Mouse (Mus musculus) lung, embryonic 16.5 days (tissue): ENCODE data around the gene Ccdc125. TPM values are rescaled to one million over a fixed set of nuclear protein-coding genes. Genes with fewer than 3 reads are reported as not detected.

ENCODE experiments used
- ATAC-seq: fragments of 200-750 bp; cut with Nextera tagmentation; 2 replicates; pipeline ENCODE4 v1.8.0; 2017; ENCODE audit warnings: low read depth, mild to moderate bottlenecking, moderate library complexity
- H3K27ac ChIP-seq: fragments of 300-500 bp; sonication (generic); 2 replicates; pipeline ENCODE4 v1.5.1; 2014; ENCODE audit warnings: mild to moderate bottlenecking, control low read depth, low read length
- H3K27me3 ChIP-seq: fragments of 300-500 bp; sonication (generic); 2 replicates; pipeline ENCODE4 v1.6.1; 2014; ENCODE audit warnings: low read depth, low read length, mixed read lengths; ENCODE audit not compliant: control insufficient read depth, insufficient read depth
- H3K36me3 ChIP-seq: fragments of 300-500 bp; sonication (generic); 2 replicates; pipeline ENCODE4 v1.6.1; 2014; ENCODE audit warnings: low read length; ENCODE audit not compliant: control insufficient read depth, insufficient read depth
- H3K4me1 ChIP-seq: fragments of 300-500 bp; sonication (generic); replicated peaks from 2 replicates; pipeline ENCODE4 v1.6.1; 2014; ENCODE audit warnings: low read length, mixed read lengths; ENCODE audit not compliant: control insufficient read depth, insufficient read depth
- H3K4me2 ChIP-seq: fragments of 300-500 bp; sonication (generic); 2 replicates; pipeline ENCODE4 v1.6.1; 2014; ENCODE audit warnings: low read depth, low read length, control low read depth
- H3K4me3 ChIP-seq: fragments of 300-500 bp; sonication (generic); 2 replicates; pipeline ENCODE4 v1.5.1; 2014; ENCODE audit warnings: mild to moderate bottlenecking, low read length, control low read depth
- H3K9ac ChIP-seq: fragments of 300-500 bp; sonication (generic); 2 replicates; pipeline ENCODE4 v1.6.1; 2014; ENCODE audit warnings: low read length, control low read depth
- H3K9me3 ChIP-seq: fragments of 300-500 bp; sonication (generic); 2 replicates; pipeline ENCODE4 v1.6.1; 2016; ENCODE audit warnings: low read length; ENCODE audit not compliant: control insufficient read depth
- WGBS: fragments of 180-500 bp; shearing (Covaris S2); extraction: QIAGEN DNeasy Blood & Tissue Kit; methylation state at CpG from one replicate; pipeline ENCODE4 v1.1.7; 2014; 5-methylcytosine and 5-hydroxymethylcytosine counted together
- polyA plus RNA-seq: library from polyadenylated mRNA; unstranded; fragments of >200 nt; fragmentation: Nextera tagmentation; extraction: Ambion mirVana; gene quantifications from 2 replicates; pipeline ENCODE4 v1.2.1, GENCODE M21; 2015

The Ccdc125 gene
- polyA plus RNA-seq, 1 experiment from 2014 or later = 11.3 TPM

- 44% methylated on average over 4 of the region's 4 CpGs for WGBS
- no peak for ATAC-seq
Measured at GRCm38 (mm10) chr13:100659864-100660456, 9.6 kb upstream of the Ccdc125 start.

GRCm38 (mm10) chr13:100670181-100670741 is 744 bp downstream of the Ccdc125 start:
- ATAC-seq = no peak
- no peaks in the 10 kb centered on the region; the same call in 1 of the 2 replicates for H3K9me3 ChIP-seq
- H3K27me3 ChIP-seq = no peaks in the 10 kb centered on the region
- peak overlapping the region; percentile 70 for H3K4me3 ChIP-seq
- H3K36me3 ChIP-seq = peaks cover 7% of the 10 kb centered on the region
- 19% methylated on average over 9 of the region's 9 CpGs for WGBS
- 0 out of 2 replicates have a peak, but pooled peaks cover 2% of the 10 kb centered on the region for H3K4me1 ChIP-seq
- H3K9ac ChIP-seq = peak overlapping the region; percentile 85
- H3K4me2 ChIP-seq = peak overlapping the region; percentile 82
- peak overlapping the region; percentile 88 for H3K27ac ChIP-seq

More at GRCm38 (mm10) chr13:100659864-100660456, 9.6 kb upstream of the Ccdc125 start:
- no peaks in the 10 kb centered on the region for H3K27me3 ChIP-seq
- H3K4me3 ChIP-seq = no peak overlapping the region
- no peak overlapping the region for H3K27ac ChIP-seq
- no peaks in the 10 kb centered on the region for H3K4me1 ChIP-seq
- no peaks in the 10 kb centered on the region for H3K9me3 ChIP-seq
- no peak overlapping the region for H3K4me2 ChIP-seq
- H3K36me3 ChIP-seq = peaks cover 2% of the 10 kb centered on the region; the same call in 1 of the 2 replicates
- no peak overlapping the region for H3K9ac ChIP-seq

GRCm38 (mm10) chr13:100675936-100676635 is 6.6 kb downstream of the Ccdc125 start:
- no peak for ATAC-seq

GRCm38 (mm10) chr13:100681615-100682014 is 12.1 kb downstream of the Ccdc125 start:
- no peaks in the 10 kb centered on the region for H3K27me3 ChIP-seq
- H3K36me3 ChIP-seq = no peaks in the 10 kb centered on the region
- no peak overlapping the region for H3K4me2 ChIP-seq
- H3K9ac ChIP-seq = no peak overlapping the region
- WGBS = 89% methylated on average over 8 of the region's 8 CpGs
- no peaks in the 10 kb centered on the region for H3K9me3 ChIP-seq
- no peak overlapping the region for H3K27ac ChIP-seq
- H3K4me1 ChIP-seq = no peaks in the 10 kb centered on the region
- H3K4me3 ChIP-seq = no peak overlapping the region
- ATAC-seq = no peak

More at GRCm38 (mm10) chr13:100675936-100676635, 6.6 kb downstream of the Ccdc125 start:
- Histone ChIP-seq H3K4me2 (no peak overlapping the region), H3K4me3 (no peak overlapping the region), H3K4me1 (no peaks in the 10 kb centered on the region), H3K27ac (no peak overlapping the region), H3K27me3 (no peaks in the 10 kb centered on the region), H3K36me3 (no peaks in the 10 kb centered on the region), H3K9me3 (no peaks in the 10 kb centered on the region; the same call in 1 of the 2 replicates), H3K9ac (no peak overlapping the region)
- WGBS = 76% methylated on average over 15 of the region's 15 CpGs

GRCm38 (mm10) chr13:100682837-100683236 is 13.3 kb downstream of the Ccdc125 start:
- Histone ChIP-seq H3K9ac (no peak overlapping the region), H3K4me3 (no peak overlapping the region), H3K4me1 (no peaks in the 10 kb centered on the region), H3K27me3 (no peaks in the 10 kb centered on the region), H3K27ac (no peak overlapping the region), H3K36me3 (no peaks in the 10 kb centered on the region), H3K4me2 (no peak overlapping the region), H3K9me3 (no peaks in the 10 kb centered on the region)
- 80% methylated on average over 2 of the region's 2 CpGs for WGBS
- ATAC-seq = no peak

- WGBS = 68% methylated on average over 2 of the region's 2 CpGs
- no peak overlapping the region for H3K4me2 ChIP-seq
- no peaks in the 10 kb centered on the region for H3K36me3 ChIP-seq
- H3K9ac ChIP-seq = no peak overlapping the region
- no peak overlapping the region for H3K4me3 ChIP-seq
- H3K9me3 ChIP-seq = no peaks in the 10 kb centered on the region
- no peak for ATAC-seq
- H3K4me1 ChIP-seq = no peaks in the 10 kb centered on the region
- no peaks in the 10 kb centered on the region for H3K27me3 ChIP-seq
- H3K27ac ChIP-seq = no peak overlapping the region
Measured at GRCm38 (mm10) chr13:100684355-100684754, 14.8 kb downstream of the Ccdc125 start.

GRCm38 (mm10) chr13:100687513-100687912 is 18.0 kb downstream of the Ccdc125 start:
- H3K4me3 ChIP-seq = no peak overlapping the region
- no peaks in the 10 kb centered on the region for H3K9me3 ChIP-seq
- no peaks in the 10 kb centered on the region for H3K27me3 ChIP-seq
- H3K4me1 ChIP-seq = no peaks in the 10 kb centered on the region
- no peak overlapping the region for H3K4me2 ChIP-seq
- H3K36me3 ChIP-seq = no peaks in the 10 kb centered on the region
- 67% methylated on average over 7 of the region's 7 CpGs for WGBS
- H3K9ac ChIP-seq = no peak overlapping the region
- no peak for ATAC-seq
- H3K27ac ChIP-seq = no peak overlapping the region

- H3K9me3 ChIP-seq = no peaks in the 10 kb centered on the region
- no peak for ATAC-seq
- H3K27ac ChIP-seq = no peak overlapping the region
- H3K4me2 ChIP-seq = no peak overlapping the region
- H3K36me3 ChIP-seq = peaks cover 39% of the 10 kb centered on the region
- no peak overlapping the region for H3K9ac ChIP-seq
- WGBS = 84% methylated on average over 3 of the region's 3 CpGs
- no peaks in the 10 kb centered on the region for H3K4me1 ChIP-seq
- no peaks in the 10 kb centered on the region for H3K27me3 ChIP-seq
- H3K4me3 ChIP-seq = no peak overlapping the region
Measured at GRCm38 (mm10) chr13:100697541-100697940, 28.0 kb downstream of the Ccdc125 start.

GRCm38 (mm10) chr13:100698866-100699265 is 29.3 kb downstream of the Ccdc125 start:
- Histone ChIP-seq H3K4me1 (no peaks in the 10 kb centered on the region), H3K4me3 (no peak overlapping the region), H3K27me3 (no peaks in the 10 kb centered on the region), H3K36me3 (peaks cover 51% of the 10 kb centered on the region), H3K9ac (no peak overlapping the region), H3K9me3 (no peaks in the 10 kb centered on the region), H3K4me2 (no peak overlapping the region), H3K27ac (no peak overlapping the region)
- no peak for ATAC-seq
- WGBS = 89% methylated on average over 10 of the region's 10 CpGs
